Mouse (Mus musculus) ES-E14 (cell line): ENCODE results near the gene Syn2.

ENCODE experiments used
- HCFC1 ChIP-seq: IDR thresholded peaks from 2 replicates; pipeline ENCODE4 v1.6.1; 2012; ENCODE audit warnings: low read length, inconsistent platforms, borderline replicate concordance; ENCODE audit not compliant: insufficient read depth
- ZNF384 ChIP-seq: IDR thresholded peaks from 2 replicates; pipeline ENCODE4 v1.6.1; 2012; ENCODE audit warnings: low read depth, low read length, inconsistent platforms

DNA sequence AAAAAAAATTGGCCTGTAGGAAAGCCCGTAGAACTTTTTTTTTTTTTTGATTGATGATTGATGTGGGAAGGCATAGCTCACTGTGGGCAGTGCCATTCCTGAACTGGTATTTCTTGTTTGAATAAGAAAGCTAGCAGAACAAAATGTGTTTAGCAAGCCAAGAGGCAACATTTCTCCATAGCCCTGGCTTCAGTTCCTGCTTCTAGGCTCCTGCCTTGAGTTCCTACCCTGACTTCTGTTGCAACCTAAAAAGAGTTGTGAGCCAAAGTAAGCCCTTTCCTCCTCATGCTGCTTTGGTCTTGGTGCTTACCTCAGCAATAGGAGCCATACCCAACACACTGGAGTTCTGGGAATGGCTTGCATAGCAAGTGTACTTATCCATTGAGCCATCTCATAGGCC lies 23.3 kb upstream of the Syn2 start:
- TF ChIP-seq HCFC1 (no peak), ZNF384 (no peak)
